Mouse (Mus musculus): ENCODE measurements around the gene Cdk19. TPM values are rescaled to one million over a fixed set of nuclear protein-coding genes. Genes with fewer than 3 reads are reported as not detected.
"Not testable (repeated sequence)": the region's sequence is repeated elsewhere in the genome, so short reads cannot be mapped to it uniquely, and the experiment has no call there.

Cdk19 gene
- polyA plus RNA-seq, 1 experiment from 2014 or later: 9.5 TPM

DNA sequence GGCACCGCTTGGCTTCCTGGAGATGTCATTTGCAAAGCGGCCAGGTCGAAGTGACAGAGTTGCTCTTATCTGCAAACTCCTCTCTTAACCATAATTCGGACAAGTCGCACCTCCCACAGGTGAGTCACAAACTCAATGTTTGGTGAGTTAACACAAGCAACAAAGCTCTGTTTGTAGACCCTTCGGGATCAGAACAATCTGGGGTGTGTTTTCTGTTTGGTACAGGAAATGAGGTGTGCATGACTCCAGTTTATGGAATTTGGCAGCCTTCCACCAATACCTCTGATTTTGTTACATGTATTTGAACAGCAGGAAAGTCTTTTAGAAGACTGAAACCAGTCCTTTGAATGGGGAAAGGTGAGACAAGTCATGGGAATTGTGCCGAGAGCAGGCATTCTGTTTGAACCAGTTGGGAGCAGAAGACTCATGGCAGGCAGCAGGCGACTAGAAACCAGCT, 171.9 kb downstream of the Cdk19 start:
- no peak for ATAC-seq (ENCODE audit: insufficient number of reproducible peaks, low FRiP score)
- Histone ChIP-seq H3K4me1 (replicated peaks) (0 out of 2 replicates have a peak, but pooled peaks cover 3% of the 10 kb centered on the region), H3K4me3 (no peak overlapping the region), H3K27ac (ENCODE audit: poor library complexity, severe bottlenecking) (no peak overlapping the region), H3K9ac (no peak overlapping the region), H3K27me3 (replicated peaks) (no peaks in the 10 kb centered on the region), H3K36me3 (no peaks in the 10 kb centered on the region), H3K9me3 (replicated peaks) (0 out of 2 replicates have a peak, but pooled peaks cover 8% of the 10 kb centered on the region), H3K4me2 (no peak overlapping the region)
- WGBS: 81% methylated on average over 8 of the region's 8 CpGs

DNA sequence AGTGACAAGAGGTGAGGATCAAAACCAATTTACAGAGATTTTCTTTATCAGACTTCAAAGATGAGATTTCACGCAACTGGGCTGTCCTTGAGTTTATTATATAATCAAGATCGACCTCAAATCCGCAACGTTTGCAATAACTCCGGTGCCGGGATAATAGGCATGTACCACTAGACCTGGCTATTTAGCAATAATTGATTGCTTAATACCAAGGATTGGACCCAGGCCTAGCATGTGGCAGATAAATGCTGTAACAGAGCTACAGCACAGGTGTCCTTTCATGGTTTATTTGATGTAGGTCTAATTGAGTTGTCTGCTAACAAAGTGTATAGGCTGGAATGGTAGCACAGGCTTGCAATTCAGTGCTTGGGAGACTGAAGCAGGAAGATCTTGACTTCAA, 172.8 kb downstream of the Cdk19 start:
- Histone ChIP-seq H3K4me3 (no peak overlapping the region), H3K9me3 (replicated peaks) (0 out of 2 replicates have a peak, but pooled peaks cover 8% of the 10 kb centered on the region), H3K36me3 (no peaks in the 10 kb centered on the region), H3K4me1 (replicated peaks) (0 out of 2 replicates have a peak, but pooled peaks cover 3% of the 10 kb centered on the region), H3K27me3 (replicated peaks) (no peaks in the 10 kb centered on the region), H3K9ac (no peak overlapping the region), H3K27ac (ENCODE audit: poor library complexity, severe bottlenecking) (no peak overlapping the region), H3K4me2 (no peak overlapping the region)
- 94% methylated on average over 6 of the region's 6 CpGs for WGBS
- ATAC-seq (ENCODE audit: insufficient number of reproducible peaks, low FRiP score): no peak

GRCm38 (mm10) chr10:40512996-40513395, 173.6 kb downstream of the Cdk19 start:
- H3K4me1 ChIP-seq (replicated peaks); H3K27me3 ChIP-seq (replicated peaks); H3K9ac ChIP-seq; H3K4me3 ChIP-seq; H3K9me3 ChIP-seq (replicated peaks); H3K36me3 ChIP-seq; ATAC-seq (ENCODE audit: insufficient number of reproducible peaks, low FRiP score); H3K27ac ChIP-seq (ENCODE audit: poor library complexity, severe bottlenecking); H3K4me2 ChIP-seq: not testable (repeated sequence)
- 87% methylated on average over 7 of the region's 7 CpGs for WGBS

DNA sequence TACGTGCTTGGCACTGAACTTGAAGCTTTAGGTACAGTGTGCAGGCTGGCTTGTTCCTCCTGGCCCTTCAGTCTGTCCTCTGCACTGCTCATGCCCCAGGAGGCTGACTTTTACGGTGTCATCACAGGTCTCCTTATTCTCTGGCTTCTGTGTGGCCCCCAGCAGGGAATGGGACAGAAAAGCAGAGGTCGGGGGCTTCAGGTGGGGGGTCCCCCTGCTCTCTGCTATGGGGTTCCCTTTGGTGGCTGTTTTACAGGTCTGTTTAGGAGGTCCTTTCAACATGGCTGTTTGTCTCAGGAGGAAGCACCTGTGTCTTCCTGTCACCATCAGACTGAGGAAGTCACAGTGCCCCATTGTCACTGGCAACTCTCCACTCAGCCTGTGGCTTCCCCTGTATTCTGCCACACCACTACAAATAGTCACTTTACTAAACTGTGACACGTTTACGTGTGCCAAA, 175.9 kb downstream of the Cdk19 start:
- 0 out of 2 replicates have a peak, but pooled peaks cover 3% of the 10 kb centered on the region for H3K4me1 ChIP-seq (replicated peaks)
- no peak overlapping the region for H3K27ac ChIP-seq (ENCODE audit: poor library complexity, severe bottlenecking)
- H3K9me3 ChIP-seq (replicated peaks): 0 out of 2 replicates have a peak, but pooled peaks cover 8% of the 10 kb centered on the region
- no peak overlapping the region for H3K4me3 ChIP-seq
- no peak overlapping the region for H3K4me2 ChIP-seq
- ATAC-seq (ENCODE audit: insufficient number of reproducible peaks, low FRiP score): no peak
- H3K36me3 ChIP-seq: no peaks in the 10 kb centered on the region
- no peak overlapping the region for H3K9ac ChIP-seq
- H3K27me3 ChIP-seq (replicated peaks): no peaks in the 10 kb centered on the region
- 69% methylated on average over 5 of the region's 5 CpGs for WGBS

DNA sequence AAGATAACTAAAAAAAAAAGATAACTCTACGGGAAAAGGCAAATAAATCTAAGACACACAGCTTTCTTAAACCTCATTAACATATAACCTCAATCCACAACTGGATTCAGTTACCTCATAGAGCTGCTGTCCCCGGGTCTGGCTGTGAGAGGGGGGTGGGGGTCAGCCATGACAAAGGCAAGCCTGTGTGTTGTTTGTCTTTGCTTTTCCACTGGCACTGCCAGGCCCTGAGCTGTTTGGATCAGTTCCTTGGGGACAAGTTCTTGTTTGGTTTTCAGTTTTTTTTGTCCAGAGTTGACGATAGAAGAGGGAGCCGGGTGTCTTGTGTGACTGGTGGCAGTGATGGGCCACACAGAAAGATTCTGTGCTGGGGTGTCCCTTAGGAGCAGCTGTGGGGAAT, 177.1 kb downstream of the Cdk19 start:
- Histone ChIP-seq H3K36me3 (no peaks in the 10 kb centered on the region), H3K4me2 (no peak overlapping the region), H3K27ac (ENCODE audit: poor library complexity, severe bottlenecking) (no peak overlapping the region), H3K4me1 (replicated peaks) (0 out of 2 replicates have a peak, but pooled peaks cover 3% of the 10 kb centered on the region), H3K9ac (no peak overlapping the region), H3K4me3 (no peak overlapping the region), H3K9me3 (replicated peaks) (0 out of 2 replicates have a peak, but pooled peaks cover 8% of the 10 kb centered on the region), H3K27me3 (replicated peaks) (no peaks in the 10 kb centered on the region)
- ATAC-seq (ENCODE audit: insufficient number of reproducible peaks, low FRiP score): no peak
- 25% methylated on average over 4 of the region's 4 CpGs for WGBS

- Histone ChIP-seq H3K4me3 (no peak overlapping the region), H3K4me1 (replicated peaks) (0 out of 2 replicates have a peak, but pooled peaks cover 3% of the 10 kb centered on the region), H3K27me3 (replicated peaks) (no peaks in the 10 kb centered on the region), H3K9ac (no peak overlapping the region), H3K27ac (ENCODE audit: poor library complexity, severe bottlenecking) (no peak overlapping the region), H3K4me2 (no peak overlapping the region), H3K9me3 (replicated peaks) (no peaks in the 10 kb centered on the region), H3K36me3 (no peaks in the 10 kb centered on the region)
- ATAC-seq (ENCODE audit: insufficient number of reproducible peaks, low FRiP score): no peak
- WGBS: 87% methylated on average over 4 of the region's 4 CpGs
These were observed 180.2 kb downstream of the Cdk19 start for GRCm38 (mm10) chr10:40519586-40519985.

GRCm38 (mm10) chr10:40521579-40521978, 182.2 kb downstream of the Cdk19 start:
- H3K4me3 ChIP-seq: no peak overlapping the region
- no peaks in the 10 kb centered on the region for H3K36me3 ChIP-seq
- no peak overlapping the region for H3K4me2 ChIP-seq
- H3K9ac ChIP-seq: no peak overlapping the region
- WGBS: 40% methylated on average over 12 of the region's 12 CpGs
- H3K27ac ChIP-seq (ENCODE audit: poor library complexity, severe bottlenecking): no peak overlapping the region
- no peaks in the 10 kb centered on the region for H3K9me3 ChIP-seq (replicated peaks)
- no peak for ATAC-seq (ENCODE audit: insufficient number of reproducible peaks, low FRiP score)
- no peaks in the 10 kb centered on the region for H3K4me1 ChIP-seq (replicated peaks)
- no peaks in the 10 kb centered on the region for H3K27me3 ChIP-seq (replicated peaks)

DNA sequence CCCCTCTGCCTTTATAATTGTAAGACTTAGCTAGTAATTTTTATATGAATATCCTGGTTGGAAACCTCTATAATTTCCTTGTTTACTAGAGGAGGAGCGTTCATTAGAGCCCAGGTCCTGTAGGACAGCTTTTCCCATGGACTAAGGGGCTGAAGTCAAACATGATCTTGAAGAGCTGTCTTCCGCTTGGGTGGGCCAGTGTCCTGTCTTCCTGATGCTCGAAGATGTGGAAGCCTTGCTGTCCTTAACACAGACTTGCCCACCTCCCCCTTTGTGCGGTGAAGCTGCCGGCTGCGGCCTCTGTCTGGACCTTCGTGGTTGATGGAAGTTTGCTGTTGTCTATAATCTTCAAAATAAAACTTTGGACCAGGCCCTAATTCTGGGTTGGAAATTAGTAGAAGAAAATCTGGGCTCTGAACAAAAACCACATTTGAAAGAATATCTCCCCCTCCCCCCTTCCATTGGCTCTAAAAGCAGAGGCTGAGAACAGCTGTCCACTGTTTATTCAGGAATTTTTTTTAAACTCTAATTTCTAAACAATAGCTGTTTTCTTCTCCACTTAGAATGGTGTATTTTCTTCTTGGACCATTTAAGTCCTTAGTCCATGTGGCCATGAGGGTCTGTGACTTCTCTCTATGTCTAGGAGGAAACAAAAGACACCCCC, 184.1 kb downstream of the Cdk19 start:
- ATAC-seq (ENCODE audit: insufficient number of reproducible peaks, low FRiP score): no peak
- H3K27ac ChIP-seq (ENCODE audit: poor library complexity, severe bottlenecking): no peak overlapping the region
- no peaks in the 10 kb centered on the region for H3K9me3 ChIP-seq (replicated peaks)

DNA sequence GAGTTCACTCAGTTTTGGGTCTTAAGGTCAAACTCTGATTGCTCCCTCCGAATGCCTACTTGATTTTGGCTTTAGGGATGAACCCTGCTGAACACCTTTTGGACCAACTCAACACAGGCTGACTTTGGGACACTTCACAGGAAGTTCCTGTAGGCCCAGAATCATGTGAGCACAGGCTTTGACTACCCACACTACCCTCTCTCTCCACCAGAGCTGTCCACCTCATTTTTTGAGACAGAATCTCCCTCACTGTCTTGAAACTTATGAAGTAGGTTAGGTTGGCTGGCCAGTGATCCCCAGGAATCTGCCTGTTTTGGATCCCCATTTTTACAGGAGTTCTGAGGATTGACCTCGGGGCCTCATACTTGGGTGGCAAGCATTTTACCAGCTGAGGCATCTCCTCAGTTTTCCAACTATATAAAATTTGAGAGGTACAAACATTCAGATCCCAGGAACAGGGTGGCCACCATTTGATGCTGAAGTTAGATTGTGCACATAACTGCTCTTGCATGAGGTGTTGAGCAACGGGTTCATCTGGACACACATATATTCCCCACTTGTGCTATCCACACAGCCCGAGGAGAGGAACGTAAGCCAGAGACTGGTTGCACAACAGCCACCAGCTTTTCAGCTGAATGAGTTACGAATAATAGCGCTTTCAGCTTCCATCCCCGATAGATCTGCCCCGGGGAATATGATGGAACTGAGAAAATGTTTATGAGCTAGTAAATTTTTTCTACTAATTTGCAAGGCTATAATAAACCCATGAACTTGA, 184.9 kb downstream of the Cdk19 start:
- H3K4me3 ChIP-seq: no peak overlapping the region
- H3K27me3 ChIP-seq (replicated peaks): no peaks in the 10 kb centered on the region
- no peak overlapping the region for H3K4me2 ChIP-seq
- ATAC-seq (ENCODE audit: insufficient number of reproducible peaks, low FRiP score): no peak
- H3K9me3 ChIP-seq (replicated peaks): no peaks in the 10 kb centered on the region
- no peak overlapping the region for H3K27ac ChIP-seq (ENCODE audit: poor library complexity, severe bottlenecking)
- H3K9ac ChIP-seq: no peak overlapping the region
- H3K4me1 ChIP-seq (replicated peaks): 0 out of 2 replicates have a peak, but pooled peaks cover 4% of the 10 kb centered on the region
- H3K36me3 ChIP-seq: no peaks in the 10 kb centered on the region
- WGBS: 78% methylated on average over 9 of the region's 9 CpGs

More for the DNA sequence above, 184.1 kb downstream of the Cdk19 start:
- H3K36me3 ChIP-seq: no peaks in the 10 kb centered on the region
- no peak overlapping the region for H3K9ac ChIP-seq
- H3K4me3 ChIP-seq: no peak overlapping the region
- H3K4me2 ChIP-seq: no peak overlapping the region
- H3K4me1 ChIP-seq (replicated peaks): 0 out of 2 replicates have a peak, but pooled peaks cover 4% of the 10 kb centered on the region
- WGBS: 85% methylated on average over 7 of the region's 7 CpGs
- H3K27me3 ChIP-seq (replicated peaks): no peaks in the 10 kb centered on the region

DNA sequence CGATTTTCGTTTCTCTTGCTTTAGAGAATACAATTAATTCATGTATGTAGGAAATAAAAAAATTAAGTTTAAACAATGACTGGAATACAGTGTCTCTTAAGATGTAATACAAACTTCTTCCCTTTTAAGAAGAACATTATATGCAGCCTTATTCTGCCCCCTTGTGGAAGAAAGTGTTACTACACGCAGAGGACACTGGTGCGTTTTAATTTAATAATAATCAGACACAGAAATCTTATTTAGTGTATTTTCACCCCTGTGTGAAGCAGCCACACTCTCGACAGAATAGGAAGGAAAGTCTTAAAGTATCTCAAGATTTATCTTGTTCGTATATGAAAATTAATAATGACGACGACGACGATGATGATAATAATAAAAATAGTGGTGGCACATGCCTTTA, 185.6 kb downstream of the Cdk19 start:
- Histone ChIP-seq H3K9ac (no peak overlapping the region), H3K36me3 (no peaks in the 10 kb centered on the region), H3K4me3 (no peak overlapping the region), H3K4me2 (no peak overlapping the region), H3K27ac (ENCODE audit: poor library complexity, severe bottlenecking) (no peak overlapping the region), H3K4me1 (replicated peaks) (0 out of 2 replicates have a peak, but pooled peaks cover 4% of the 10 kb centered on the region), H3K9me3 (replicated peaks) (no peaks in the 10 kb centered on the region), H3K27me3 (replicated peaks) (no peaks in the 10 kb centered on the region)
- no peak for ATAC-seq (ENCODE audit: insufficient number of reproducible peaks, low FRiP score)
- WGBS: 23% methylated on average over 10 of the region's 10 CpGs

GRCm38 (mm10) chr10:40525616-40526155, 186.3 kb downstream of the Cdk19 start:
- 0 out of 2 replicates have a peak, but pooled peaks cover 4% of the 10 kb centered on the region for H3K4me1 ChIP-seq (replicated peaks)
- no peak overlapping the region for H3K27ac ChIP-seq (ENCODE audit: poor library complexity, severe bottlenecking)
- H3K27me3 ChIP-seq (replicated peaks): no peaks in the 10 kb centered on the region
- H3K9ac ChIP-seq: no peak overlapping the region
- no peaks in the 10 kb centered on the region for H3K9me3 ChIP-seq (replicated peaks)
- WGBS: 55% methylated on average over 9 of the region's 9 CpGs
- H3K4me2 ChIP-seq: no peak overlapping the region
- H3K4me3 ChIP-seq: no peak overlapping the region
- no peaks in the 10 kb centered on the region for H3K36me3 ChIP-seq
- no peak for ATAC-seq (ENCODE audit: insufficient number of reproducible peaks, low FRiP score)

Measured in heart, embryonic 12.5 days (tissue).